Mouse (Mus musculus): ENCODE data around the gene Gm47841. TPM values are rescaled to one million over a fixed set of nuclear protein-coding genes. Genes with fewer than 3 reads are reported as not detected.
A peak's percentile ranks its signal among the peaks of the same experiment; 100 is the strongest.

The Gm47841 gene
- polyA plus RNA-seq, 1 experiment from 2014 or later, result not detected

DNA sequence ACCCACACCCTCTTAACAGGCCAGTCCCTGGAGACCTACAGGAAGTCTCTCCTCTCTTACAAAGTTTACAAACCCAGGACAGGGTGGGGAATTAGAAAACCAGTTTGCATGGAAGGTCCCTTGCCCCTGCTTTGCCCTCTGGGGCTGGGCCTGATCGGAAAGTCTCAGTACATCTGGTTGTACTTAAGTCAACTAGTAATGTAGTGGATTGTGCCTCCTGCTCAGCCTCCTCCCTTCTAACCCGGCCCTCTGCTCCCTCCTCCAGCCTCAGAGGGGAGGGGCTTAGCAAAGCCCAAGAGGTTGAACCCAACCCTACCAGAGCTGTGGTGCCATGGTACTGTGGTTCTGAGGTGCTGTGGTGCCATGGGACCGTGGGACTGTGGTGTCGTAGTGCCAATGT is 35.0 kb upstream of the Gm47841 start:
- no peak overlapping the region for H3K4me2 ChIP-seq
- no peaks in the 10 kb centered on the region for H3K36me3 ChIP-seq (replicated peaks)
- no peak overlapping the region for H3K27ac ChIP-seq (replicated peaks)
- no peak overlapping the region for H3K4me3 ChIP-seq (replicated peaks)
- ATAC-seq (ENCODE audit: insufficient read depth), result no peak
- peaks cover 40% of the 10 kb centered on the region for H3K27me3 ChIP-seq
- peaks cover 15% of the 10 kb centered on the region; the same call in 1 of the 2 replicates for H3K4me1 ChIP-seq (replicated peaks)
- 54% methylated on average over 4 of the region's 4 CpGs for WGBS (ENCODE audit: insufficient replicate concordance)
- no peak overlapping the region for H3K9ac ChIP-seq
- H3K9me3 ChIP-seq (replicated peaks), result no peaks in the 10 kb centered on the region

DNA sequence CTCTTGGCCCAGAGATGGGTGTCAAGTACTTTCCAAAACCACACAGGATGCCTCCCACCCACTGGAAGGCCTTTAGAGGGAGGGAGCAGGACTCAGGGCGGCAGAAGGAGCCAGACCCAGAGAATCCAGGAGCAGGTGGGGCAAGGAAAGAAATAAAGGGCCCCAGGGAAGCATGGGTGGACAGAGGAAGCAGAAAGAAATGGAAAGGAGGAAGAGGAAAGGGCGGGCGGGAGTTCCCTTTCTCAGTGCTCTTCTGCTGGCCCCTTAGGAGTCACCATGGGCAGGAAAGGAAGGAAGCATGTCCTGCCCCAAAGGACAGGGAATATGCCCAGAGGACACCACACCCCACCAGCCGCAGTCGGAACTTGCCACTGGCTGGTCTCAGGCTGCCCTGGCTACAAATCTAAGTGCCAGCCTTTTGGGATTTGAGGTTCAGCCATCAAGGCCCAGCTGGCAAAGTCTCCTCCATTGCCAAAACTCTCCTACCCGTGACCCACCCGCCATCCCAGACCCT is 33.9 kb upstream of the Gm47841 start:
- Histone ChIP-seq H3K4me3 (replicated peaks) (no peak overlapping the region), H3K4me1 (replicated peaks) (peaks cover 19% of the 10 kb centered on the region; the same call in 1 of the 2 replicates), H3K27me3 (peaks cover 51% of the 10 kb centered on the region), H3K4me2 (no peak overlapping the region), H3K9ac (no peak overlapping the region), H3K36me3 (replicated peaks) (no peaks in the 10 kb centered on the region), H3K27ac (replicated peaks) (no peak overlapping the region), H3K9me3 (replicated peaks) (no peaks in the 10 kb centered on the region)
- WGBS (ENCODE audit: insufficient replicate concordance), result 35% methylated on average over 7 of the region's 7 CpGs
- ATAC-seq (ENCODE audit: insufficient read depth), result no peak

GRCm38 (mm10) chr15:101080031-101080520 is 32.9 kb upstream of the Gm47841 start:
- no peak overlapping the region for H3K4me3 ChIP-seq (replicated peaks)
- H3K36me3 ChIP-seq (replicated peaks), result no peaks in the 10 kb centered on the region
- H3K9ac ChIP-seq, result no peak overlapping the region
- ATAC-seq (ENCODE audit: insufficient read depth), result no peak
- no peaks in the 10 kb centered on the region for H3K9me3 ChIP-seq (replicated peaks)
- H3K4me2 ChIP-seq, result no peak overlapping the region
- no peak overlapping the region for H3K27ac ChIP-seq (replicated peaks)
- peaks cover 62% of the 10 kb centered on the region for H3K27me3 ChIP-seq
- 61% methylated on average over 9 of the region's 9 CpGs for WGBS (ENCODE audit: insufficient replicate concordance)
- H3K4me1 ChIP-seq (replicated peaks), result peaks cover 21% of the 10 kb centered on the region; the same call in 1 of the 2 replicates

DNA sequence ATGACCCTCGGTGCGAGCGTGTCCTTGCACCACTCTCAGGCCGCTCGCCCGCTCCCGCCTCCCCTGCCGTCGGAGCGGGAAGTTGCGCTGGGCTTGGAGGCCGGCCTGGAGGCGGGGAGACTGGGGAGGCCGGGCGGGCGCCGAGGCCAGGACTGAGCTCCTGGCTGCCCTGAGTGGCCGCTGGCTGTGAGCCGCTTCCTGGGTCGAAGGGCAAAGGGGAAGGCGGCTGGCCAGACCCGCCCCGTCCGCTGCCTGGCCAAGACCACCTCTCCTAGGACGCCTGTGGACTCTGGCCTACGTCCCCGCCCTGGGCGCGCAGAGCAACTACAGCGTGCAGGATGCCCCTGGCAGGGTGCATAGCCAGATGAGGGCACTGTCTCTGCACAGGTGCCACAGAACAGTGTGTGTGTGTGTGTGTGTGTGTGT is 31.5 kb upstream of the Gm47841 start:
- H3K27me3 ChIP-seq, result peaks cover 66% of the 10 kb centered on the region
- H3K9ac ChIP-seq, result no peak overlapping the region; the same call in 1 of the 2 replicates
- H3K9me3 ChIP-seq (replicated peaks), result no peaks in the 10 kb centered on the region
- ATAC-seq (ENCODE audit: insufficient read depth), result peak; percentile 85
- H3K4me2 ChIP-seq, result peak overlapping the region; percentile 61
- 2% methylated on average over 30 of the region's 30 CpGs for WGBS (ENCODE audit: insufficient replicate concordance)
- H3K4me1 ChIP-seq (replicated peaks), result peaks cover 19% of the 10 kb centered on the region; the same call in 1 of the 2 replicates
- peak overlapping the region; percentile 61 for H3K4me3 ChIP-seq (replicated peaks)
- H3K27ac ChIP-seq (replicated peaks), result peak overlapping the region; percentile 84
- H3K36me3 ChIP-seq (replicated peaks), result no peaks in the 10 kb centered on the region

GRCm38 (mm10) chr15:101077813-101078730 is 30.9 kb upstream of the Gm47841 start, which contains the start of gene Fignl2:
Gene Fignl2 (minus strand): TSS chr15:101078567.
- peak; percentile 56 for ATAC-seq (ENCODE audit: insufficient read depth)
- 2% methylated on average over 79 of the region's 96 CpGs for WGBS (ENCODE audit: insufficient replicate concordance)
- Histone ChIP-seq H3K9me3 (replicated peaks) (no peaks in the 10 kb centered on the region), H3K4me2 (peak within 1 kb of the TSS; percentile 61), H3K36me3 (replicated peaks) (no peaks in the 10 kb centered on the region), H3K27me3 (peaks cover 66% of the 10 kb centered on the region), H3K4me3 (replicated peaks) (peak within 1 kb of the TSS; percentile 61), H3K9ac (peak within 1 kb of the TSS; percentile 43; the same call in 1 of the 2 replicates), H3K4me1 (replicated peaks) (peaks cover 24% of the 10 kb centered on the region; the same call in 1 of the 2 replicates), H3K27ac (replicated peaks) (peak within 1 kb of the TSS; percentile 84)

GRCm38 (mm10) chr15:101077001-101077812 is 30.0 kb upstream of the Gm47841 start:
- no peak overlapping the region for H3K9ac ChIP-seq
- peaks cover 28% of the 10 kb centered on the region; the same call in 1 of the 2 replicates for H3K4me1 ChIP-seq (replicated peaks)
- H3K36me3 ChIP-seq (replicated peaks), result no peaks in the 10 kb centered on the region
- no peaks in the 10 kb centered on the region for H3K9me3 ChIP-seq (replicated peaks)
- H3K27ac ChIP-seq (replicated peaks), result no peak overlapping the region
- ATAC-seq (ENCODE audit: insufficient read depth), result no peak
- peak overlapping the region; percentile 61 for H3K4me2 ChIP-seq
- H3K27me3 ChIP-seq, result peaks cover 66% of the 10 kb centered on the region
- H3K4me3 ChIP-seq (replicated peaks), result peak overlapping the region; percentile 61
- WGBS (ENCODE audit: insufficient replicate concordance), result 4% methylated on average over 34 of the region's 34 CpGs

GRCm38 (mm10) chr15:101076071-101077000 is 29.1 kb upstream of the Gm47841 start:
- peaks cover 66% of the 10 kb centered on the region for H3K27me3 ChIP-seq
- no peak overlapping the region for H3K9ac ChIP-seq
- 0 out of 2 replicates have a peak, but pooled peaks cover 26% of the 10 kb centered on the region for H3K4me1 ChIP-seq (replicated peaks)
- no peak overlapping the region for H3K4me3 ChIP-seq (replicated peaks)
- peak overlapping the region; percentile 61 for H3K4me2 ChIP-seq
- H3K27ac ChIP-seq (replicated peaks), result no peak overlapping the region
- WGBS (ENCODE audit: insufficient replicate concordance), result 13% methylated on average over 26 of the region's 26 CpGs
- no peaks in the 10 kb centered on the region for H3K9me3 ChIP-seq (replicated peaks)
- H3K36me3 ChIP-seq (replicated peaks), result no peaks in the 10 kb centered on the region
- ATAC-seq (ENCODE audit: insufficient read depth), result no peak

- Histone ChIP-seq H3K4me3 (replicated peaks) (no peak overlapping the region), H3K36me3 (replicated peaks) (no peaks in the 10 kb centered on the region), H3K27ac (replicated peaks) (no peak overlapping the region), H3K9ac (no peak overlapping the region), H3K4me1 (replicated peaks) (peaks cover 30% of the 10 kb centered on the region), H3K4me2 (no peak overlapping the region), H3K9me3 (replicated peaks) (no peaks in the 10 kb centered on the region), H3K27me3 (peaks cover 60% of the 10 kb centered on the region)
- ATAC-seq (ENCODE audit: insufficient read depth), result no peak
- 57% methylated on average over 5 of the region's 5 CpGs for WGBS (ENCODE audit: insufficient replicate concordance)
Observed at GRCm38 (mm10) chr15:101075656-101076055, 28.5 kb upstream of the Gm47841 start.

DNA sequence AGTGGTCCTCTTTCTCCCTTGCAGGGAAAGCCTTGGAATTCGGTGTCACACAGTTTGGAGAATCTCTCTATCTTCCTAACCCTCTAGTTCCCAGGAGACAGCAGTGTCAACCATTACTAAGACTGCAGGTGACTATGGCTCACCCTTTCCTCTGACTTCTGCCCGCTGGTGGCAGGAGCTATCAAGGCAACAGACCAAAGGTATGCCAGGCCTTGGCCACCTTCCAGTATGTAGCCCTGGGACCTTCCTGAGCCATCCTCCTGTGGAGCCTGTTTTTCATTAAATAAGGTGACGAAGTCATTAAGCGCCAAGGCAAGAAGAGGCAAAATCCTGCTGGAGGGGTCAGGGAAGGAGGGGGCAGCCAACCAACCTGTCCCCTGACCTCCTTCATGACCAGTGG is 28.0 kb upstream of the Gm47841 start:
- Histone ChIP-seq H3K27me3 (peaks cover 55% of the 10 kb centered on the region), H3K27ac (replicated peaks) (no peak overlapping the region), H3K4me3 (replicated peaks) (no peak overlapping the region), H3K9me3 (replicated peaks) (no peaks in the 10 kb centered on the region), H3K4me2 (no peak overlapping the region), H3K9ac (no peak overlapping the region), H3K36me3 (replicated peaks) (no peaks in the 10 kb centered on the region), H3K4me1 (replicated peaks) (peaks cover 34% of the 10 kb centered on the region)
- WGBS (ENCODE audit: insufficient replicate concordance), result 71% methylated on average over 4 of the region's 4 CpGs
- no peak for ATAC-seq (ENCODE audit: insufficient read depth)

GRCm38 (mm10) chr15:101074067-101074466 is 26.9 kb upstream of the Gm47841 start:
- no peak for ATAC-seq (ENCODE audit: insufficient read depth)
- WGBS (ENCODE audit: insufficient replicate concordance), result 55% methylated on average over 5 of the region's 5 CpGs
- H3K4me2 ChIP-seq, result no peak overlapping the region
- H3K9me3 ChIP-seq (replicated peaks), result no peaks in the 10 kb centered on the region
- no peak overlapping the region for H3K27ac ChIP-seq (replicated peaks)
- no peak overlapping the region for H3K9ac ChIP-seq
- H3K27me3 ChIP-seq, result peaks cover 45% of the 10 kb centered on the region
- peaks cover 39% of the 10 kb centered on the region for H3K4me1 ChIP-seq (replicated peaks)
- no peaks in the 10 kb centered on the region for H3K36me3 ChIP-seq (replicated peaks)
- no peak overlapping the region for H3K4me3 ChIP-seq (replicated peaks)
